Mouse (Mus musculus) inflammation-experienced regulatory T-cells (primary cell): Measurements from ENCODE around the gene Arpp21. TPM values are rescaled to one million over a fixed set of nuclear protein-coding genes. Genes with fewer than 3 reads are reported as not detected.

Source experiments
- polyA plus RNA-seq, 2 experiments: library from polyadenylated mRNA; unstranded; fragments of 100-300 nt; shearing (Covaris generic); gene quantifications; one replicate each; pipeline ENCODE4 v1.2.1; 2017

Gene Arpp21
- 1 to 10 TPM in 1 of 2 experiments, under 1 TPM in 1; 0.52 to 1.2 TPM for polyA plus RNA-seq

GRCm38 (mm10) chr9:112235696-112236397 lies at the start of gene Arpp21:
Arpp21 (minus strand) TSS chr9:112235938.

